Mouse (Mus musculus): ENCODE measurements around the gene Ccdc66. TPM values are rescaled to one million over a fixed set of nuclear protein-coding genes. Genes with fewer than 3 reads are reported as not detected.

Gene Ccdc66
- total and polyA plus RNA-seq, 2 experiments from 2014 or later = 4.8 to 7.1 TPM

DNA sequence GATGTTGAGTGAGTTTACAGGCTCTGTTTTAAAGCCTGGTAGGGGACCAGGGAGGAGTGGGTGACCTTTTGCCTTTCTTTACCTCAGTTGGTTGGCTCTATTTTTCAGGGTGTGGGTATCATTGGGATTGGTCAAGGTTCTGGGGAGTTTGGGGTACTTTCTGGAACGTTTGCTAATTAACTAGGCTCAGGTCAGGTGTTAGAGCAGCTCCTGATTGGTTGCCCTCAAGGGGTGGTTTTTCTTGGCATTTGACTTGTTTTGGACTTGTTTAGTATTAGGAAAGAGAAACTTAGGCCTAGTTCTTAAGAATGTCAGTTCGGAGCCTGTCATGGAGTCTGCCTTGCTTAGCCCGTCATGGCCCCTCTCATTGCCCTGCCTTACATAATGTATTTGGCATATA lies 71.4 kb downstream of the Ccdc66 start:
- DNase-seq (ENCODE audit: low spot score) (no peak), ATAC-seq (ENCODE audit: insufficient read depth, low read depth) (no peak)
- H3K9me3 ChIP-seq (replicated peaks; ENCODE audit: control insufficient read depth, low read length) = no peaks in the 10 kb centered on the region
- H3K36me3 ChIP-seq (replicated peaks; ENCODE audit: control insufficient read depth, insufficient read depth, low read length) = peaks cover 10% of the 10 kb centered on the region
- no peak overlapping the region for H3K27ac ChIP-seq (ENCODE audit: low read depth)
- H3K27me3 ChIP-seq (ENCODE audit: control insufficient read depth, insufficient read depth, low read length) = no peaks in the 10 kb centered on the region
- H3K4me2 ChIP-seq (ENCODE audit: low read depth, low read length) = no peak overlapping the region
- no peaks in the 10 kb centered on the region for H3K4me1 ChIP-seq (ENCODE audit: control insufficient read depth, insufficient read depth)
- no peak overlapping the region for H3K9ac ChIP-seq (replicated peaks; ENCODE audit: low read depth, low read length)
- H3K4me3 ChIP-seq (ENCODE audit: low read depth, low read length) = no peak overlapping the region
- WGBS = 92% methylated on average over 3 of the region's 3 CpGs
- TF ChIP-seq EP300 (IDR thresholded peaks at IDR 0.05; ENCODE audit: low read depth) (no peak), CTCF (IDR thresholded peaks at IDR 0.05; ENCODE audit: low read depth) (no peak)

- Histone ChIP-seq H3K36me3 (replicated peaks; ENCODE audit: control insufficient read depth, insufficient read depth, low read length) (peaks cover 10% of the 10 kb centered on the region), H3K9me3 (replicated peaks; ENCODE audit: control insufficient read depth, low read length) (no peaks in the 10 kb centered on the region), H3K4me2 (ENCODE audit: low read depth, low read length) (no peak overlapping the region), H3K4me3 (ENCODE audit: low read depth, low read length) (no peak overlapping the region), H3K27ac (ENCODE audit: low read depth) (no peak overlapping the region), H3K27me3 (ENCODE audit: control insufficient read depth, insufficient read depth, low read length) (no peaks in the 10 kb centered on the region), H3K4me1 (ENCODE audit: control insufficient read depth, insufficient read depth) (no peaks in the 10 kb centered on the region), H3K9ac (replicated peaks; ENCODE audit: low read depth, low read length) (no peak overlapping the region)
- no peak for TF ChIP-seq EP300 (IDR thresholded peaks at IDR 0.05; ENCODE audit: low read depth)
- no peak for TF ChIP-seq CTCF (IDR thresholded peaks at IDR 0.05; ENCODE audit: low read depth)
- 95% methylated on average over 1 of the region's 1 CpGs for WGBS
- DNase-seq (ENCODE audit: low spot score) = no peak
- ATAC-seq (ENCODE audit: insufficient read depth, low read depth) = no peak
These were observed 72.1 kb downstream of the Ccdc66 start for GRCm38 (mm10) chr14:27436116-27436515.

DNA sequence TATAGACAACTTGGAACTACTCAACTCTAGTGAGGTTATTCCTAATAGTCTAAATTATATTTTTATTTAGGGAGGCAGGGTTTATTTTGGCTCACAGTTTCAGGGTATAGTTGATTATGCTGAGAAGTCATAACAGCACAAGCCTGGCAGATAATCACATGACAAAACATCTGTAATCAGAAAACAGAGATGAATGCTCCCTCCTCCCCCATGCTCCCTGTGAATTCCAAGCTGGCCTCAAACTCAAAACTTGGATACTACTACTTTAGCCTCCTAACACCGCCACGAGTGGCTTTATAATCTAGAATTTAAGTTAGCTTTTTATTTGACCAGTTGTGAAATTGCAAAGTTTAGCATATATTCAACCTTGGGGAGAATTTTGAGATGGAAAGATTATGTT lies 76.2 kb downstream of the Ccdc66 start:
- ATAC-seq (ENCODE audit: insufficient read depth, low read depth) = no peak
- no peak overlapping the region for H3K27ac ChIP-seq (ENCODE audit: low read depth)
- H3K27me3 ChIP-seq (ENCODE audit: control insufficient read depth, insufficient read depth, low read length) = no peaks in the 10 kb centered on the region
- H3K9me3 ChIP-seq (replicated peaks; ENCODE audit: control insufficient read depth, low read length) = peaks cover 8% of the 10 kb centered on the region
- no peak overlapping the region for H3K9ac ChIP-seq (replicated peaks; ENCODE audit: low read depth, low read length)
- TF ChIP-seq EP300 (IDR thresholded peaks at IDR 0.05; ENCODE audit: low read depth) (no peak), CTCF (IDR thresholded peaks at IDR 0.05; ENCODE audit: low read depth) (no peak)
- DNase-seq (ENCODE audit: low spot score) = no peak
- no peak overlapping the region for H3K4me3 ChIP-seq (ENCODE audit: low read depth, low read length)
- H3K36me3 ChIP-seq (replicated peaks; ENCODE audit: control insufficient read depth, insufficient read depth, low read length) = peaks cover 4% of the 10 kb centered on the region; the same call in 1 of the 2 replicates
- H3K4me1 ChIP-seq (ENCODE audit: control insufficient read depth, insufficient read depth) = peaks cover 5% of the 10 kb centered on the region; the same call in 1 of the 2 replicates
- WGBS = 98% methylated on average over 2 of the region's 2 CpGs
- no peak overlapping the region for H3K4me2 ChIP-seq (ENCODE audit: low read depth, low read length)

Other genes with a start within 250 kb of the Ccdc66 start
- gene Fam208a, start 79.6 kb downstream of the Ccdc66 start, total RNA-seq (2014; rRNA removed; ENCODE audit: low replicate concordance) = 13.6 and 31.4 TPM in 2 replicates
- gene Fam208a, start 79.6 kb downstream of the Ccdc66 start, polyA plus RNA-seq (2015; fragmentation: Nextera tagmentation; extraction: Ambion mirVana) = 5.5 and 5.6 TPM in 2 replicates
- 0.11 and 12.3 TPM in 2 replicates for gene Erc2, start 114.0 kb upstream of the Ccdc66 start, total RNA-seq (2014; rRNA removed; ENCODE audit: low replicate concordance)
- 1.7 and 1.8 TPM in 2 replicates for gene Erc2, start 114.0 kb upstream of the Ccdc66 start, polyA plus RNA-seq (2015; fragmentation: Nextera tagmentation; extraction: Ambion mirVana)